9 mouse cellular contexts compared by ENCODE assay signal in genomic region chr17:23674271-23674952, GRCm38 (mm10). TPM values are rescaled to one million over a fixed set of nuclear protein-coding genes. Genes with fewer than 3 reads are reported as not detected.
A peak's percentile ranks its signal among the peaks of the same experiment; 100 is the strongest.
DNase-seq lines count a peak whose midpoint lies in the region; ATAC-seq and TF ChIP-seq lines count a peak whose summit lies in the region.
"Had no signal": no experiment of that assay in that cellular context is flagged by ENCODE, and none has a peak within 500 bp of the region (broad histone marks: within the 10 kb centered on the region; RNA-seq: fewer than 3 reads in every experiment).

No protein-coding gene starts in this region.

- 34% methylated on average over 9 of the region's 9 CpGs for WGBS in limb, embryonic 10.5 days
- WGBS in neural tube, embryonic 13.5 days: 42% methylated on average over 9 of the region's 9 CpGs

- H3K27me3 ChIP-seq in limb, embryonic 10.5 days (ENCODE audit: low read depth, poor library complexity, severe bottlenecking): peaks cover 47% of the 10 kb centered on the region
- peaks cover 51% of the 10 kb centered on the region for H3K27me3 ChIP-seq in neural tube, embryonic 13.5 days

- DNase-seq in layer of hippocampus, adult 2 months (ENCODE audit: low spot score in 2 of 2): no peak
- DNase-seq in layer of hippocampus, adult 9-11 months: no peak
- peak; percentile 75 for DNase-seq in brain, adult 2 months (ENCODE audit: low read depth, low spot score)
- peak; percentile 55 for DNase-seq in heart, adult 8-10 months (ENCODE audit: low spot score)
- DNase-seq in limb, embryonic 10.5 days (ENCODE audit: low spot score): no peak
- no peak for DNase-seq in layer of hippocampus, postnatal 36 days
- DNase-seq in urinary bladder, postnatal 4 days (ENCODE audit: low spot score in 2 of 2): no peak

- H3K9me3 ChIP-seq in limb, embryonic 10.5 days (replicated peaks): no peaks in the 10 kb centered on the region
- no peaks in the 10 kb centered on the region for H3K9me3 ChIP-seq in neural tube, embryonic 13.5 days

- H3K4me1 ChIP-seq in limb, embryonic 10.5 days: peaks cover 58% of the 10 kb centered on the region
- peaks cover 58% of the 10 kb centered on the region for H3K4me1 ChIP-seq in neural tube, embryonic 13.5 days (replicated peaks)

- peak overlapping the region; percentile 90 for H3K4me3 ChIP-seq in layer of hippocampus, adult 2 months
- H3K4me3 ChIP-seq in limb, embryonic 10.5 days: peak overlapping the region; percentile 68
- peak overlapping the region; percentile 59 for H3K4me3 ChIP-seq in neural tube, embryonic 13.5 days

- TF ChIP-seq CTCF in layer of hippocampus, adult 2 months (conservative IDR thresholded peaks at IDR 0.05): no peak

- peak overlapping the region; percentile 84 for H3K9ac ChIP-seq in neural tube, embryonic 13.5 days

- no peak for ATAC-seq in neural tube, embryonic 13.5 days (ENCODE audit: low read depth)

- H3K36me3 ChIP-seq in limb, embryonic 10.5 days: peaks cover 15% of the 10 kb centered on the region
- peaks cover 13% of the 10 kb centered on the region for H3K36me3 ChIP-seq in neural tube, embryonic 13.5 days

- H3K27ac ChIP-seq in layer of hippocampus, adult 2 months: peak overlapping the region; percentile 97
- H3K27ac ChIP-seq in limb, embryonic 10.5 days: peak overlapping the region; percentile 93; the same call in 1 of the 2 replicates
- H3K27ac ChIP-seq in neural tube, embryonic 13.5 days (replicated peaks): no peak overlapping the region

- H3K4me2 ChIP-seq in neural tube, embryonic 13.5 days: peak overlapping the region; percentile 88

RNA-seq across cellular contexts. Expression of gene Thoc6, which starts 0.7 kb away (rescaled TPM):
- total RNA-seq in layer of hippocampus, adult 2 months (2021): 1 to 10 TPM; 7.1 to 7.6 TPM
- 10 to 100 TPM in 3 of 4 experiments, 1 to 10 TPM in 1; 8.8 to 11.6 (median 11.0) TPM for total RNA-seq in heart, adult 8-10 months (2022)
- 70.4 and 71.1 TPM in 2 replicates for polyA plus RNA-seq in limb, embryonic 10.5 days (2016; fragmentation: Nextera tagmentation; extraction: Ambion mirVana)
- 51.8 and 51.9 TPM in 2 replicates for polyA plus RNA-seq in neural tube, embryonic 13.5 days (2015; fragmentation: Nextera tagmentation; extraction: Ambion mirVana)
- 1 to 10 TPM; 7.2 to 9.7 TPM for total RNA-seq in layer of hippocampus, postnatal 36 days (2021)

RNA-seq across cellular contexts. Expression of gene Hcfc1r1, which starts 1.0 kb away (rescaled TPM):
- 100 to 1,000 TPM; 110 to 118 TPM for total RNA-seq in layer of hippocampus, adult 2 months (2021)
- 100 to 1,000 TPM; 200 to 231 (median 211) TPM for total RNA-seq in heart, adult 8-10 months (2022)
- polyA plus RNA-seq in limb, embryonic 10.5 days (2016; fragmentation: Nextera tagmentation; extraction: Ambion mirVana): 29.0 and 30.5 TPM in 2 replicates
- polyA plus RNA-seq in neural tube, embryonic 13.5 days (2015; fragmentation: Nextera tagmentation; extraction: Ambion mirVana): 102 and 132 TPM in 2 replicates
- total RNA-seq in layer of hippocampus, postnatal 36 days (2021): 100 to 1,000 TPM; 122 to 124 TPM

RNA-seq across cellular contexts. Expression of gene Tnfrsf12a, which starts 2.9 kb away (rescaled TPM):
- total RNA-seq in layer of hippocampus, adult 2 months (2021): 1 to 10 TPM; 5.5 to 6.3 TPM
- total RNA-seq in heart, adult 8-10 months (2022): 100 to 1,000 TPM in 2 of 4 experiments, 10 to 100 TPM in 2; 55.7 to 113 (median 85.0) TPM
- 5.2 and 5.6 TPM in 2 replicates for polyA plus RNA-seq in limb, embryonic 10.5 days (2016; fragmentation: Nextera tagmentation; extraction: Ambion mirVana)
- polyA plus RNA-seq in neural tube, embryonic 13.5 days (2015; fragmentation: Nextera tagmentation; extraction: Ambion mirVana): 4.7 and 5.4 TPM in 2 replicates
- 1 to 10 TPM; 4.8 to 6.3 TPM for total RNA-seq in layer of hippocampus, postnatal 36 days (2021)

RNA-seq across cellular contexts. Expression of gene Cldn6, which starts 4.6 kb away (rescaled TPM):
- not detected for total RNA-seq in layer of hippocampus, adult 2 months (2021)
- not detected for total RNA-seq in heart, adult 8-10 months (2022)
- polyA plus RNA-seq in limb, embryonic 10.5 days (2016; fragmentation: Nextera tagmentation; extraction: Ambion mirVana): 32.7 and 42.1 TPM in 2 replicates
- 0.53 and 1.2 TPM in 2 replicates for polyA plus RNA-seq in neural tube, embryonic 13.5 days (2015; fragmentation: Nextera tagmentation; extraction: Ambion mirVana)
- not detected for total RNA-seq in layer of hippocampus, postnatal 36 days (2021)
- total RNA-seq: neutrophil, adult 5-6 weeks had no signal

RNA-seq across cellular contexts. Expression of gene Cldn9, which starts 9.4 kb away (rescaled TPM):
- total RNA-seq in layer of hippocampus, adult 2 months (2021): under 1 TPM in 1 of 2 experiments, not detected in 1; 0.25 TPM
- under 1 TPM in 1 of 4 experiments, not detected in 3; 0.19 TPM for total RNA-seq in heart, adult 8-10 months (2022)
- polyA plus RNA-seq in limb, embryonic 10.5 days (2016; fragmentation: Nextera tagmentation; extraction: Ambion mirVana): 1.9 and 4.6 TPM in 2 replicates
- polyA plus RNA-seq in neural tube, embryonic 13.5 days (2015; fragmentation: Nextera tagmentation; extraction: Ambion mirVana): 1.2 and 1.3 TPM in 2 replicates
- total RNA-seq in layer of hippocampus, postnatal 36 days (2021): under 1 TPM; 0.22 to 0.35 TPM
- total RNA-seq: neutrophil, adult 5-6 weeks had no signal

Comparison
In these comparisons a context has a peak if more than half of its experiments do, and no peak if none do; other contexts are left out.
1. DNase-seq: peak in brain, adult 2 months (single experiment) and heart, adult 8-10 months (single experiment); none in layer of hippocampus, adult 2 months (0 of 2), layer of hippocampus, adult 9-11 months (single experiment), limb, embryonic 10.5 days (single experiment), layer of hippocampus, postnatal 36 days (0 of 2) and urinary bladder, postnatal 4 days (0 of 2).
2. RNA of gene Tnfrsf12a, which starts 2.9 kb away (total RNA-seq): 55.7 to 113 TPM in heart, adult 8-10 months; 4.8 to 6.3 TPM in layer of hippocampus, postnatal 36 days and 5.5 to 6.3 TPM in layer of hippocampus, adult 2 months; every median in the first group is over 4 times any median in the second.
3. Peak in every context shown above with its lines, with median percentiles within 50 percentile points of each other: H3K4me3 ChIP-seq.